Mouse (Mus musculus) left cerebral cortex, adult 9 months (tissue): Measurements from ENCODE around the gene Ndufab1.
A peak's percentile ranks its signal among the peaks of the same experiment; 100 is the strongest.
"Not testable (repeated sequence)": the region's sequence is repeated elsewhere in the genome, so short reads cannot be mapped to it uniquely, and the experiment has no call there.

ENCODE experiments used
- DNase-seq, 2 experiments: peaks; one replicate each; pipeline ENCODE4 v3.0.0; 2022; ENCODE audit warnings: low spot score in 2 of 2

The Ndufab1 gene

DNA sequence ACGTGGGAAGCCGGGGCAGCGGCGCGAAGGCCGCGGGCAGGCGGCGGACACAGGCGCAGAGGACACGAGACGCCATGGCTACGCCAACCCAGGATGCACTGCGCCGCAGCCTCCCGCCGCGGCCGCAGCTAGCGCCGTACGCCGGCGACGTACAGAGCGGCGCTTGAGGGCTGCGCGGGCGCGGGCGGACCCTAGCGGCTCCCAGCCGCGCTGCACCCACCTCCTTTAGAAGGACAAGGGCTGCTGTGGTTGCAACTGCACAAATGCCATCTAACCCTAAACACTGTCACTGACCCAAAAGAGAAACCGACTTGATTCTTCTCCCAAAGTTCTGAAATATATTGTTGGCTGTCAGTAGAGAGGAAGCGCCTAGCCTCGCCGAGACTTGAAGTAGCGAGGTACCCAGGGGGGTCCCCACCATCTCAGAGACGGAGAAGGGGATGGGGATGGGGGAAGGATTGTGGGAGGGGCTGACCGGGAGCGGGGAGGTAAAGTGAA is at the start of gene Ndufab1:
Gene Ndufab1, minus strand, starts transcription at position 140 of the 498 bp plus-strand sequence.
- DNase-seq: peak; percentile 66 to 85

DNA sequence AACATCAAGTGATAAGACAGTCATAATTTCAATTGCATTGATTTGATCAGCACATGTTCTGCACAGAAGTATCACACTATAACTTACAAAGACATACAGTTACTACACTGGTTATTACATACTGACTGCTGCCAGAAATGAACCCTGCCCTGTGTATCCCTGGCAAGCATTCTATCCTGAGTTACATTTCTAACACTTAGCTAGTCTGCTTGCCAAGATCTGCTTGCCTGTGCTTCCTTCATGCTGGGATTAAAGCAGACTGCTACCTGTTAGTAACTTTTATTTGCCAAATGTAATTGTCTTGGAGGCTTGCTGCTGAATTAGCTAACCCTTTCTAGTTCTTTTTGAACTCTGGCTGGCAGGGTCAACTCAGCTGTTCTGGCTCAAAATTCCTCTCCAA is 39.3 kb upstream of the Ndufab1 start:
- DNase-seq: no peak

DNA sequence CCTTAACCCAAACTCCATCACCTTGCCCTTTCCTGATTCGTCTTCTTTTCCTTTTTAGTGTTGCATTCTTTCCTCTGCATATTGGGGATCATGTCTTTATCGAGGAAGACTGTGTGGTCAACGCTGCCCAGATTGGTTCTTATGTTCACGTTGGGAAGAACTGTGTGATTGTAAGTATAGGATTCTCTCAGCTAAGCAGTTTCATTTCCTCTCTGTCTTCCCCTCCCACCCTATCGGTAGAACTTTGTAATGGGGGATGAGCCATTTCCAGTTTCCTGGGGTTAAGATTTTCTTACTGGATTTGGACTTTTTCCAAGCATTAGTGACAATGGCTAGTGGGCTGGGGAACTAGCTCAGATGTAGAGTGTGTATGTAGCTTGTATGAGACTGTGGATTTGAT is 36.5 kb upstream of the Ndufab1 start:
- DNase-seq: no peak

DNA sequence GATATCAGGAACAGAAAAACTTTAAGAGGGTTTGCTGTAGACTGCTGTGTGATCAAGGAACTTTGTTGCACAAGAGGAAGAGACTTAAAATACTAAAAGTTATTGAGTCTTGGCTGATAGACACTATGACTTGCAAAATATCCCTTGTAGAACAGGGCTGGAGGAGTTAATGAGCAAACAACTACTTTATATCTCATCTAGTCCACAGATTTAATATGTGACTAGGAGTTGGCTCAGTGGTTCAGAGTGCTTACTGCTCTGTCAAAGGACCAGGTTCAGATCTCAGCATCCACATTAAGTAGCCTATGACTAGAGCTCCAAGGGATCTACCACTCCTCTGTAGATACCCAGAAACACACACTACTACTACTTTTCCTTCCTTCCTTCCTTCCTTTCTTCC is 35.4 kb upstream of the Ndufab1 start:
- DNase-seq: no peak

DNA sequence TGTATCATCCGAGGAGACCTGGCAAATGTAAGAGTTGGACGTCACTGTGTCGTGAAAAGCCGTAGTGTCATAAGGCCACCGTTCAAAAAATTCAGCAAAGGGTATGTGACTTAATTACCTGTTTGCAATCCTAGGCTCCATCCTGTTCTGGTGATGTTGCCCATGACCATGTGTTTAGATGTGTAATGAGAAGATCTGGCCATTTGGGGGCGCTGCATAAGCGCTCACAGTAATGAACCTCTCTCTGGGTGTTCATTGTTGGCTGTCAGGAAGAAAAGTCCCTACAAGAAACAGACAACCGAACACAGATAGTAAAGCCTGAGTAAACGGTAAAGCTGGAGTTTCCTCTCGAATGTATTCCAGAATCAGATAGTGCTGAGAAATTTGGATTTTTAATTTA is 33.4 kb upstream of the Ndufab1 start:
- DNase-seq: no peak

DNA sequence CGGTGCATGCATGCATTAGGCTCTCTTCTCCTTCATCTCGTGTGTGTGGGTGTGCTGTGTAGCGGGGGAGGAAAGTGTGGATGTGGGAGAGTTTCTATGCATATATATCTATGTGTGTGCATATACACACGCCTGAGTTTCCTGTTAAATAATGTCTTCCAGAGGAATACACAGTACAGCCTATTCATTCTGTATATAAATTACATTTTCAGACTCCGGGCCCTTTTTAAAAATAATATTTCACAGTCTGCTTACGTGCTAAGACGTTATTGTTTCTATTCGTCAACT is 31.6 kb upstream of the Ndufab1 start:
- no peak for DNase-seq

DNA sequence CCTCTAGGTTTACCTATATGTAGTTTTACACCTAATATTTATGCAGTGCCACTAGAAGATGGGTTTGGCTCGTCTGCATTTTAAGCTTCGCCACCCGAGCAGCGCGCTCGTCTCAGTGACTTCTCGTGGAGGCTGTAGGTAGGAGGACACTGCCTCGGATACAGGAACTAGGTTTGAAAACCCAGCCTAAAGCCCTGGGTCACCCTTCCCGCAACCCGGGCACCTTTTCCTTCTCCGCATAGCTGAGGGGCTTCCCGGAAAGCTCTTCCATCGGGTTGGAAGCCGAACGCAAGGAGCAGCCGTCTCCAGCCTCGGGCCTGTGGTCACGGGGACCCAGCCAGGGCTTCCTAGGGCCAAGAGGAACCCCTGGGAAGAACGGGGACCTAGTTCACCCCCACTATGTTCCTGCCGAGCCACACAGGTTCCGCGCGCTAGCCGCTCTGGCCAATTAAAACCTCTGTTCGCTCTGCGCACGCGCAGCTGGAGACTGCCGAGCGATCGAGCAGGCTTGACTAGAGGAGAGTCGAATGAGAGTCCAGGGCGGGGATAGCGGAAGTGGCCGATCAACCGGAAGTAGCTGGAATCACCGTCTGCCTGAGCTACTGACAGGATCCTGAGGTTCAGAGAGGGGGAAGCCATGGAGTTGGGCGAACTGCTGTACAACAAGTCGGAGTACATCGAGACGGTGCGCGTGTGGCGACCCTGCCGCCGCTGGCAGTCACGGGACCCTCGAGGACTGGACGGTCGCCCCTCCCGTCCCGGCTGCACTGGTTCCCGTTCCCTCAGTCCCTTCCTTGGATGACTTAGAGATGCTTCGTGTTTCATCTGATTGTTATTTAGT is 31.0 kb upstream of the Ndufab1 start, which contains the start of the genes Palb2 and Dctn5:
Gene Palb2, minus strand, starts transcription at position 489 of the 841 bp plus-strand sequence.
Gene Dctn5, plus strand, starts transcription at position 545 of the 841 bp plus-strand sequence.
- DNase-seq: peak; percentile 91 to 98

DNA sequence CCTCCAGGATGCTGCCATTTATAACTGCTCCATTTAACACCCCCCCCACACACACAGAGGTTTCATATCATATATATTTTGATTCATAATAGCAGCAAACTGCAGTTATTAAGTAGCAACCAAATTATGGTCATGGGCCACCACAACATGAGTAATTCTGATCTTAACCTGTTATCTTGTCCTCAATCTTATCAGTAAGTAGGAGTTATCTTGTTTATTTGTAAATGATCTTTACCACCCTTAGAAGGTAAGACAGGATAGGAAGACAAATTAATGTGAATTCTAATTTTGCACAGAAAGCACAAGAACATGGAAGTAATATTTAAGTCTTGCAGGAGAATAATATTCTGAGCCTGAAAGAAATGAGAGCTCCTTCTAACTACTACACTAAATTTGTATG is 30.1 kb upstream of the Ndufab1 start:
- no peak for DNase-seq

DNA sequence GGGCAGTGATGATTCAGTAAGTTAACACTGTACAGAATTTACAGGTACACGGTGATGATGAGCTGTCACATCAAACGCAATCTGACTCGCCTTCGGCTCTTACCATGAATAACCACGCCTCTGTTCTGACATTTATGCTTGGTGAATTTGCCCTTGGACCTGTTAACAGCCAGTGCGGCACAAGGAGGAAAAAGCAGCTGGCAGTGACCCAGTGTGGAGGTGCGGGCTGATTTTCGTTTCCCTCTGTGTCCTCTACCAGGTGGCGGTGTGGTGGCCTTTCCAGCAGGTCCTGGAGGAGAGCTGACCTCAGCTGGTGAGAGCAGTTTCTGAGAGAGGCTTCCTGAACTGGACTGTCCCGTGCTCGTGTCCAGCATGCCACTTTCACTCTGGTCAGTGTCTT is 25.3 kb upstream of the Ndufab1 start:
- no peak for DNase-seq

DNA sequence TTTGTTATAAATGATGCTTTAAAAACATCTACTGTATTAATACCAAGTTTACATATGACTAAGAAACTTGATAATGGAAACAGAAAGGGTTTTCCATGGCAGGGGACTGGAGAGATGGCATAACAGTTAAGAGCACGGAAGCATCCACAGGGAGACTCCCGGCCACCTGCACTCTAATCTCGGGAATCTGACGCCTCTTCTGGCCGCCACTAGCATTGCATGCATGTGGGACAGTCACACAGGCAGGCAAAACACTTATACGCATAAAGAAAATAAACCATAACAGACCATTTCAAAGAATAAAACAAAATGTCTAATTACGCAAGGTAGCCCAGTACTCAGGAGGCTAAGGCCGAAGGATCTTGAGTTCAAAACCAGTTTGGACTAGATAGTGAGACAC is 23.9 kb upstream of the Ndufab1 start:
- no peak for DNase-seq

DNA sequence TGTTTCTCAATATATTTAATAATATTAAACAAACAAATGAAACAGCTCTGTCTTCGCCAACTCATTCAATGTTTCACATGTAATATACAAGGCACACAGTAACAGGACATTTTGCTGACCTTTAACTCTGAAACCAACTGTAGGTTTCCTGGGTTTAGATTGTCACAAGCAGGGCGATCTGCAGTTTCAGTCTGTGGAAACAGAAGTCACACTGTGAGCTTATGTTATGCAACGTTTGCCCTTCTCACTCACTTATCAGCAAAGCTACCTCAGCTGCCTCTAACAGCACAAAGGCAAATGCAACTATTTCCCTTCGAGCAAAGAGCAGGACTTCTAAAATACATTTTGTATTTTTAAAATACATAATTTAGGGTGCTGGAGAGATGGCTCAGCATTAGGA is 21.8 kb upstream of the Ndufab1 start:
- DNase-seq: no peak

DNA sequence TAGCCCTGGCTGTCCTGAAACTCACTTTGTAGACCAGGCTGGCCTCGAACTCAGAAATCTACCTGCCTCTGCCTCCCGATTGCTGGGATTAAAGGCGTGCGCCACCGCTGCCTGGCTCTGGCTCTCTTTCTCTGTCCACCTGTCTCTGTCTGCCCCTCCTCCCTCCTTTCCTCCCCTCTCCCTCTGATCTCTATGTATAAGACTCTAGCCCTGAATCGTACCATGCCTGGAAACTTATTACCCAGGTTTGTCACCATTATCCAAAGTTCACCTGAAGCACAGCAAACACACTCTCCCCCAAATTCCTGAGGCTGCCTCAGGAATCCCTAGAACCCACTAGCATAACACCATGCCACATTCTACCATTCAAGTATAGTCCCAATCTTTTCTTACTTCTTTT is 6.5 kb upstream of the Ndufab1 start:
- DNase-seq: no peak

DNA sequence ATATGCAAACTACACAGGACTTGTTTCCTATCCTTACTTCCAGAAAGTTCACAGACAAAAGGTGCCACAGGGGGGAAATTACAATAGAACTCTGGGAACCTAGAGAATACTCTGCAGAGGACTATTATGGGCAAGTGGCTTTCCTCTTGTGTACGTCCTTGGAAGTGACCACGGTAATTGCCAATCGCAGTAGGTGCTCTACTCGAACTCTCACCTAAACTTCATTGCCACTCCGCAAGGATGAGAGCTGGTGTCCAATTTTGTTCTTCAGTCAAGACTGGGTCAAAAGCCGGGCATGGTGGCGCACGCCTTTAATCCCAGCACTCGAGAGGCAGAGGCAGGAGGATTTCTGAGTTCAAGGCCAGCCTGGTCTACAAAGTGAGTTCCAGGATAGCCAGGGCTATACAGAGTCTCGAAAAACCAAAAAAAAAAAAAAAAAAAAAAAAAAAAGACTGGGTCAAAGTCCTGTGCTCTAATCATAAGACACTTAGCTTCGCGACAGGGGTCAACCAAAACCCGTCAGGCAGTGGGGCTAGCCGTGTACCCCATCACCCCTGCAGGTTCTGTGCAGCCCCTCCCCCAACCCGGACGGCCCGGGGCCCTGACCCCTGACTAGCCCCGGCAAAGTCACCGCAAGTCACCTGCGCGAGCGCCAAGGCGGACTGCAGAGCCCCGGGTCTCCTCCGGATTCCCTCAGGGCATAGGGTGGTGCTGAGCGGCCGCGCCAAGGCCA is 506 bp downstream of the Ndufab1 start:
- DNase-seq: not testable (repeated sequence)

DNA sequence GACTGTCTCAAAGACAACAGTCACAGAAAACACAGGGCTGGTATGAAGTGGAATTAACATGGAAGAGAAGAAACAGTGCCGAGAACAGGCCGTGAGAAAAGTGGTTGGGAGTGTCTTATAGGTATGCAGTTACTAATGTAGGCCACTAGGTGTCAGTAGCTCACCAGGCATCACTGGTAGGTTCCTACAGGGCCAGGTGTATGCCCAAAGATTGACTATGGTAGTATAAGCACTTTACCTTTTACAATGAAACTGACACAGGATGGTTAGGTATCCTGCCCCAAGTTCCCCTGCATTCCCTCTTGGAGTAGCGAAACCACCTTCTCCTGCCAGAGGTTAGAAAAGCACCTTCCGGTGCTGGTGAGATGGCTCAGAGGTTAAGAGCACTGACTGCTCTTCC is 2.5 kb downstream of the Ndufab1 start:
- DNase-seq: peak in 1 of 2 experiments; percentile 30

DNA sequence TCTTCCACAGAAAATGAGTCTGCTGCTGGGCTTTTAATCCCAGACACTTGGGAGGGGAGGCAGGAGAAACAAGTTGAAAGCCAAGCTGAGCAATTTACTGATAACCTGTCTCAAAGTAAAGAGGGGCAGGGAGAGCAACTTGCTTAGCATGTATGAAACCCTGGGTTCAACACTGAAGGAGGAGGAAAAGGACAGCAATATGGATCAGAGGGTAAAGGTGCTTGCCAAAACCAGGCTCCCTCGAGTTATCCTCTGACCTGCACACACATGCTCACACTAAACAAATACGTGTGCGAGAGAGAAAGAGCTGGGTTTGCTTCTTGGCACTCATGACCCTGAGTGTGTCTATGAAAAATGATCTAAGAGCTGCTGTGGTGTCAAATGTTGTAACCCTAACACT is 3.7 kb downstream of the Ndufab1 start:
- no peak for DNase-seq

DNA sequence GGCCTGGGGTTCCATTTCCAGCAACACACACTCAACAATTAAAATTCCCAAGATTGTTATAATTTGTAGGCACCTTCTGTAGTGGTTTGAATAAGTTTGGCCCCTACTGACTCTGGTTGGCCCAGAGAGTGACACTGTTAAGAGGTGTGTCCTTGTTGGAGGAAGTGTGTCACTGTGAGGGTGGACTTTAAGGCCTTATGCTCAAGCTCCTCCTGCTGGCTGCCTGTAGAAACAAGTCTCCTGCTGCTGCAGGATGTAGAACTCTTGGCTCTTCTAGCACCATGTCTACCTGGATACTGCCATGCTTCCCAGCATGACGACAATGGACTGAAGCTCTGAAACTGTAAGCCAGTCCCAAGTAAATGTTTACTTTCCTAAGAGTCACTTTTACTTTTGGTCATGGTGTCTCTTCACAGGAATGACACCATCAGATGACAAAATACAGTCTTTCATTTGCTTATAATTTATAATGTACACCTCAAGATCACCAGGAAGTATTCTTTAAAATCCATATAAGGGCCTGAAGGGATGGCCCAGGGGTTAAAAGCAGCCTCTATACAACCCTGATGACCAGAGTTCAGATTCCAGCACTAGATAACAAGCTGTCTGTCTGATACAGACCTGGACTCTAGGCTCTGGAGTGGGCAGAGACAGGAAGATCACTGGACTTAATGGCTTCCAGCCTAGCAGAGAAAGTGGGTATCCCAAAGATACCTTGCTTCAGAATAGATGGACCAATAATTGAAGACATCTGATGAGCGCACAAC is 6.9 kb downstream of the Ndufab1 start:
- no peak for DNase-seq

DNA sequence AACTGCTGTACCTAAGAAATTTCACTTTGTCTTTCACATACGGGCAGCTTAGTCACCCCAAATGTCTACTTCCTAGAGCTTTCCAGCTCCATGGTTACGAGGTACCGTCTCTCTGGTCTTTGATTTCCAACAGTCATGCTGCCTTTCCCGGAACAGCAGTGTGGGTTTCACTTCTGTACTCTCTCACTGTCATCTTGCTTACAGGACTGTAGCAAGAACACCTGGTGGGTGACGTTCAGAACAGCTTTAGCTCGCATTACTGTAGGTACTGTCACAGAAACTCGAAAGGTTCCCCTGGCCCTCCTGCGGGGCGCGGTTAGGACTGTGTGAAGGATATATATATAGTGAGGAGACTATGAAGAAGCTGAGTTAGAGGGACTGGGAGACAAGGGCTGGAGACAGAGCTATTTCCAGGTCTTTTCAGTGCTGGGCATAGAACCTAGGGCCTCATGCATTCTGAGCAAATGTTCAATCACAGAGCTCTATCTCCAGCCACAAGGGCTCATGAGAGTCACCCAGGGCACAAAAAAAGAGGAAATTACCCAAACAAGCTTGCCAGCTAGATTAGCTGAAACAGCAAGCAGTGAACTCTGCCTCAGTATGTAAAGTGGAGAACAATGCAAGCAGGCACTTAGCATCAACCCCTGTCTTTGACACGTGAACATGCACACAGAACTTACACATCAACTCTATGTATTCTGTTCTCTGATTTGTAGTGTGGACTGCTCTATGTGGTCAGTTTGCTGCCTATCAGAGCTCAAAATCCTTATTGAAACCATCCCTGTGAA is 14.3 kb downstream of the Ndufab1 start:
- DNase-seq: no peak

DNA sequence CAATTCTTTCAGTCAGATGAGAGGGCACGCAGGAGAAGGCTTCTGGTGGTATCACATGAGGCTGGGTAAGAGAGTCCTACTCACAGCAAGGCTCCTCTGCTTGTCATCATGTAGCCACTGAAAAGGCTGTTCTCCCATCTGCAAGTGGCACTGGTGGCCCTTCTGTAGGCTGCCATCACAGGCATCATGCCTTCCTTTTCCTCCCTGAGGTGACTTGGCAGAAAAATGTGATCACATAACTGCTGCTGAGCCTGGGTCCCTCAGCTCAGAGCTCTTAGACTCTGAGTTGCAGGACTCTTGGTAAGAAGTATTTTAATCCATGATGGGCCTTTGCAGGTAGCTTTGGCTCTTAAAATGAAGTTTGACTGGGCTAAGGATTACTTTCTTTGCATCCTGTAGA is 20.6 kb downstream of the Ndufab1 start:
- DNase-seq: no peak

DNA sequence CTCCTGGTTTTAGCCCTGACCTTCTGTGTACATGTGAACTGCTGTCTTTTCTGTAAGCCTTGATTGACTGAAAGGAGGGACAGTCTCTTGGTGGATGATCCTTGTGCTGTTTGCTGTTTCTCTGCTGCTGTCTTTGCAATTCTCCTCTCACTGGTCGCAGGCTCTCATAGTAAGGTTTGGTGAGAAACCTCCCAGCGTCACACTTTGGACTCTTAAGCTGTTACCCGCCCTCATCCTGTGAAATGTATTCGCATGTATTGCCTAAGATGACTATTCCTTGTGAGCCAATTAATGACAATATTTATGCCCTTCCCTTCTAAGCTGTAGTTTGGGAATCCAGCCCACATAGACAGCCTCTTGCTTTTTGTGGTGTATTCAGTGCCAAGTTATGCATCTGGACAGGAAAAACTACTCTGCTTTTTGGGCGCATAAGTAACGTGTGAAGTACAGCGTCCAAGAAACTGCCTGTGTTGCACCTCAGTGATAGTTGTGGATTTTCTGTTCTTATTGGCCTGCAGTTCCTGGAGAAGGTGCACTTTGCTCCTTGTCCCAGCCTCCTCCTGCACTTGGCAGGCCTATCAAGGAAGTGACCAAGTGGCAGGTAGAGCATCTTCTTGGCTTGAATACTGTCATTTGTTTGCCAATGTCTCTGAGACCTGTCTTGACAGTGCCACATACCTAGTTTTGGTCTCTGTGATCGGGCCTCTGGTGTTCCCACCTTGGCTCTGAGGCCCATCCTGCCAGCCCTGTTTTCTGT is 21.7 kb downstream of the Ndufab1 start:
- no peak for DNase-seq

DNA sequence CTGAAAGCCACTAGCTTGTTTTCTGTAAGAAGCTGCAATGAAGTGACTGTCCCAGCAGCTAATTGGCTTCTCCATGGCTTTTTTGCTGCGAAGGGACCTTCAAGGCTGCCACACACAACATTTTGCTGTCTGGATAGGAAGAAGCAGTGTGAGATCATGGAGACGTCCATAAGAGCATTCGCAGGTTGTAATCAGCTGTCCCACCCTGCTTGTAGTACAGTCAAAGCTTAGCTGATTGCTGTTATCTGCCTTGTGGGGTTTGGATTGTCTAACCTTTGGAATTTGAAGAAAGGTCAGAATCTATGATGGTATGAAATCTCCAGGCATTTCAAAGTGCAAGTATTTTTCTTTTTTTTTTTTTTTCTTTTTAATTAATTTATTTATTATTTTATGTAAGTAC is 27.3 kb downstream of the Ndufab1 start:
- no peak for DNase-seq
